Mouse (Mus musculus) limb, embryonic 13.5 days (tissue): ENCODE results near the gene Ascc2. TPM values are rescaled to one million over a fixed set of nuclear protein-coding genes. Genes with fewer than 3 reads are reported as not detected.

Experiments
- ATAC-seq: fragments of 200-750 bp; cut with Nextera tagmentation; 2 replicates; pipeline ENCODE4 v1.8.0; 2017; ENCODE audit warnings: low read depth, moderate number of reproducible peaks, moderate TSS enrichment; ENCODE audit not compliant: low FRiP score
- H3K27ac ChIP-seq: fragments of 300-500 bp; sonication (generic); 2 replicates; pipeline ENCODE4 v1.5.1; 2015; ENCODE audit warnings: inconsistent platforms, mild to moderate bottlenecking, moderate library complexity
- H3K27me3 ChIP-seq: fragments of 300-500 bp; sonication (generic); 2 replicates; pipeline ENCODE4 v1.6.1; 2015; ENCODE audit warnings: mild to moderate bottlenecking, inconsistent platforms
- H3K36me3 ChIP-seq: fragments of 300-500 bp; sonication (generic); 2 replicates; pipeline ENCODE4 v1.6.1; 2015; ENCODE audit warnings: inconsistent platforms, mild to moderate bottlenecking, moderate library complexity
- H3K4me1 ChIP-seq: fragments of 300-500 bp; sonication (generic); 2 replicates; pipeline ENCODE4 v1.6.1; 2015; ENCODE audit warnings: inconsistent platforms
- H3K4me2 ChIP-seq: fragments of 300-500 bp; sonication (generic); replicated peaks from 2 replicates; pipeline ENCODE4 v1.6.1; 2015; ENCODE audit warnings: inconsistent platforms, mild to moderate bottlenecking, moderate library complexity
- H3K4me3 ChIP-seq: fragments of 300-500 bp; sonication (generic); 2 replicates; pipeline ENCODE4 v1.5.1; 2015; ENCODE audit warnings: moderate library complexity, mild to moderate bottlenecking, inconsistent platforms
- H3K9ac ChIP-seq: fragments of 300-500 bp; sonication (generic); 2 replicates; pipeline ENCODE4 v1.6.1; 2015; ENCODE audit warnings: mild to moderate bottlenecking, inconsistent platforms
- H3K9me3 ChIP-seq: fragments of 300-500 bp; sonication (generic); 2 replicates; pipeline ENCODE4 v1.6.1; 2016; ENCODE audit warnings: inconsistent platforms
- WGBS: fragments of 180-500 bp; shearing (Covaris S2); methylation state at CpG from one replicate; pipeline ENCODE4 v1.1.7; 2015; 5-methylcytosine and 5-hydroxymethylcytosine counted together
- polyA plus RNA-seq: library from polyadenylated mRNA; unstranded; fragments of >200 nt; fragmentation: Nextera tagmentation; extraction: Ambion mirVana; gene quantifications from 2 replicates; pipeline ENCODE4 v1.2.1, GENCODE M21; 2015

Ascc2 gene
- polyA plus RNA-seq, 1 experiment from 2014 or later, result 33.5 TPM

DNA sequence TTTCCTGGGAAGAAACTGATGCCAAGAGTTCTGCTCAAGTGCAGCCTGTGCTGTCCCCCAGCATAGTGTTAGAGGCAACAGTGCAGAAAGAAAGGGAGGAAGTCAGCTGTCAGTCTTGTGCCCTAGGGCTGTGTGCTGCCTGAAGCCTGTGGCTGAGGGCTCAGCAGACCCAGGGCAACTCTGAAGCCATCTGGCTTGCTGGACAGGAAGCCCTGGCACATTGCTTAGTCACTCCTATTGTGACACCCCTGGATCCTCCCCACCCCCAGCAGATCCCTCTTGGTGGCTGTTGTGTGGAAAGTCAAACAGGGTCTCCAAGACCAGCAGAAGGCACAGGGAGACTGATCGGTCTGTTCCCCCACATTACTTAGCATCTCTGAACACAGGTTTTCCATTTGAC is 37.0 kb downstream of the Ascc2 start:
- no peak overlapping the region for H3K4me2 ChIP-seq
- no peaks in the 10 kb centered on the region; the same call in 1 of the 2 replicates for H3K9me3 ChIP-seq
- no peak for ATAC-seq
- H3K4me1 ChIP-seq, result peaks cover 13% of the 10 kb centered on the region
- H3K4me3 ChIP-seq, result no peak overlapping the region
- H3K27me3 ChIP-seq, result no peaks in the 10 kb centered on the region
- WGBS, result 94% methylated on average over 1 of the region's 1 CpGs
- peaks cover 71% of the 10 kb centered on the region for H3K36me3 ChIP-seq
- H3K9ac ChIP-seq, result no peak overlapping the region
- H3K27ac ChIP-seq, result no peak overlapping the region

DNA sequence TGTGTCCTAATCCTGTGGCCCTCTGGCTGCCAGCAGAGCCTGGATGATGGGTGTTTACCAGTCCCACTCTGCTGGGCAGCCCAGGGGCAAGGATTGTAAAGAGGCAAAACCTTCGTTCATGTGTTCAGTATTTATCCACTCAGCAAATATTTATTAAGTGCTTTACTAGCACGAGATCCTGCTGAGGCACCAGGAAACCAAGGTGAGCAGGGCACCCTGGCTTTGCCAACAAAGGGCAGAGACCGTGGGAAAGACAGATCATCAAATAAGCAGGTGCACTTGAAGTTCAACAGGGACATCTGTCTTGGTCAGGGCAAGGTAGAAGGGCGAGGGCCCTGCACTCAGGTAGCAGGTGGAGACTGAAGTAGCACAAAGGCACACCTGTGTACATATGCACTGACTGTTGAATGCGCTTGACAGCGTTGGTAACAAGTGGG is 37.6 kb downstream of the Ascc2 start:
- H3K27ac ChIP-seq, result no peak overlapping the region
- H3K4me1 ChIP-seq, result peaks cover 18% of the 10 kb centered on the region
- no peaks in the 10 kb centered on the region; the same call in 1 of the 2 replicates for H3K9me3 ChIP-seq
- H3K27me3 ChIP-seq, result no peaks in the 10 kb centered on the region
- WGBS, result 85% methylated on average over 6 of the region's 6 CpGs
- no peak overlapping the region for H3K4me3 ChIP-seq
- no peak for ATAC-seq
- H3K9ac ChIP-seq, result no peak overlapping the region
- peaks cover 74% of the 10 kb centered on the region for H3K36me3 ChIP-seq
- no peak overlapping the region for H3K4me2 ChIP-seq

DNA sequence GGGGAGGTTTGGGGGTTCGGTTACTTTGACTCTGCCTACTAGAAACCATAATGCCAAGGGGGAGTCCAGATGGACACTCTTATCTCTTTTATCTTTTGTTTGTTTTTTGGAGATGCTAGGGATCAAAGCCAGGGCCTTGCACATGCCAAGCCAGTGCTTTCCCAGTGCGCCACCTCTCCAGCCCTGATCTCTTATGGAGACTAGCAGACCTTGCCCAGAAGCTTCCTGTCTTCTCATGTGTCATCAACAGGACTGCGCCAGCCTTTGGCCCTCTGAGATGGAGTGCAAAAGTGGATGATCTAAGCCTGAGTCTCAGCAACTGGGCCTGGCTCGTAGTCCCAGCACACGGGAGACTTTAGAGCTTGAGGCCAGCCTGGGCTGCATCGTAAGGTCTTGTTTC is 38.1 kb downstream of the Ascc2 start:
- H3K4me3 ChIP-seq, result no peak overlapping the region
- H3K9me3 ChIP-seq, result no peaks in the 10 kb centered on the region; the same call in 1 of the 2 replicates
- H3K4me1 ChIP-seq, result peaks cover 20% of the 10 kb centered on the region
- no peak overlapping the region for H3K9ac ChIP-seq
- H3K4me2 ChIP-seq, result no peak overlapping the region
- H3K27me3 ChIP-seq, result no peaks in the 10 kb centered on the region
- ATAC-seq, result no peak
- H3K27ac ChIP-seq, result no peak overlapping the region
- 88% methylated on average over 6 of the region's 6 CpGs for WGBS
- H3K36me3 ChIP-seq, result peaks cover 74% of the 10 kb centered on the region

GRCm38 (mm10) chr11:4677250-4677872 is 39.8 kb downstream of the Ascc2 start:
- Histone ChIP-seq H3K9ac (no peak overlapping the region), H3K9me3 (no peaks in the 10 kb centered on the region; the same call in 1 of the 2 replicates), H3K4me1 (peaks cover 20% of the 10 kb centered on the region), H3K4me3 (no peak overlapping the region), H3K4me2 (no peak overlapping the region), H3K27me3 (no peaks in the 10 kb centered on the region), H3K27ac (no peak overlapping the region), H3K36me3 (peaks cover 83% of the 10 kb centered on the region)
- no peak for ATAC-seq
- 80% methylated on average over 7 of the region's 7 CpGs for WGBS

GRCm38 (mm10) chr11:4678700-4679440 is 41.3 kb downstream of the Ascc2 start:
- H3K4me3 ChIP-seq, result no peak overlapping the region
- no peaks in the 10 kb centered on the region for H3K27me3 ChIP-seq
- 54% methylated on average over 13 of the region's 13 CpGs for WGBS
- H3K9me3 ChIP-seq, result no peaks in the 10 kb centered on the region
- H3K4me1 ChIP-seq, result peaks cover 20% of the 10 kb centered on the region
- no peak overlapping the region for H3K4me2 ChIP-seq
- peak overlapping the region; percentile 28; the same call in 1 of the 2 replicates for H3K27ac ChIP-seq
- no peak overlapping the region for H3K9ac ChIP-seq
- peaks cover 83% of the 10 kb centered on the region for H3K36me3 ChIP-seq
- peak; percentile 60; the same call in 1 of the 2 replicates for ATAC-seq

DNA sequence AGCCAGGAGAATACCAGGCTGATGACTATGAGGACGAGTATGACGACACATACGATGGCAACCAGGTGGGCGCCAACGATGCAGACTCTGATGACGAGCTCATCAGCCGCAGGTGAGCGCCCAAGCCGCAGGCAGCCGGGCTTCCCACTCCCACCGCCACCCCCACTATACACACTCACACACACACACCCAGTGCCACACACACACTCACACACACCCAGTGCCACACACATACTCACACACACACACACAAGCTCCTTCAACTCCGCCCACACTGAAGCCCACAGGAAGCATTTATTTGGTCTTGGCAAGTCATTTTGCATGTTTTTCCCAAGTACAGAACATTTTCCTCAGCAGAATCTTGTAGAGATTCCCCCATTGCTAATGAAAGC is 41.9 kb downstream of the Ascc2 start:
- peak overlapping the region; percentile 55; the same call in 1 of the 2 replicates for H3K27ac ChIP-seq
- no peak overlapping the region for H3K4me2 ChIP-seq
- peaks cover 82% of the 10 kb centered on the region for H3K36me3 ChIP-seq
- H3K27me3 ChIP-seq, result no peaks in the 10 kb centered on the region
- H3K9ac ChIP-seq, result no peak overlapping the region
- no peak for ATAC-seq
- no peaks in the 10 kb centered on the region for H3K9me3 ChIP-seq
- H3K4me3 ChIP-seq, result no peak overlapping the region
- WGBS, result 86% methylated on average over 12 of the region's 12 CpGs
- H3K4me1 ChIP-seq, result peaks cover 20% of the 10 kb centered on the region

DNA sequence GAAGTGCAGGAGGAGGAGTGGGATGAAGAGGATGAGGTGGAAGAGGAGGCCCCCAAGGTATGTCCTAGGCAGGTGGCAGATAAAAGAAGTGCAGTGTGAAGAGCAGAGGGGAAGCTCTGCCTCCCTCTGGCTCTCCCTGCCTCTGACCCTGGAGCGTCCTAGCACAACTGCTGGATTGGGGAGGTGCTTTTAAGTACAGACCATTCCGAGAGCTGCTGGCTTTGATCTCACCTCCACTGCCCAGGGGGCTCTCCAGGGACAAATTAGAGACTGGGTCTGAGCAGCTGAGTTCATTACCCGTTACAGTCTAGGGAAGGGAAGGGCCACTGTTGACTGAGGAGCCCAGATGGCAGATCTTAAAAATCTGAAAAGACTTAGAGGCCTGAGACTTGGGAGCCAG is 42.6 kb downstream of the Ascc2 start:
- H3K9ac ChIP-seq, result no peak overlapping the region
- H3K9me3 ChIP-seq, result no peaks in the 10 kb centered on the region
- H3K36me3 ChIP-seq, result peaks cover 80% of the 10 kb centered on the region
- no peak for ATAC-seq
- H3K27me3 ChIP-seq, result no peaks in the 10 kb centered on the region
- no peak overlapping the region for H3K4me3 ChIP-seq
- H3K27ac ChIP-seq, result 0 out of 2 replicates have a peak overlapping the region, but pooled peaks have one; percentile 55
- H3K4me1 ChIP-seq, result peaks cover 20% of the 10 kb centered on the region
- WGBS, result 19% methylated on average over 3 of the region's 3 CpGs
- H3K4me2 ChIP-seq, result no peak overlapping the region

GRCm38 (mm10) chr11:4683516-4683915 is 46.0 kb downstream of the Ascc2 start:
- Histone ChIP-seq H3K36me3 (peaks cover 56% of the 10 kb centered on the region), H3K4me1 (peaks cover 17% of the 10 kb centered on the region), H3K4me2 (no peak overlapping the region), H3K27me3 (no peaks in the 10 kb centered on the region), H3K4me3 (no peak overlapping the region), H3K9me3 (no peaks in the 10 kb centered on the region), H3K27ac (no peak overlapping the region), H3K9ac (no peak overlapping the region)
- no peak for ATAC-seq
- 83% methylated on average over 6 of the region's 6 CpGs for WGBS

- peaks cover 55% of the 10 kb centered on the region for H3K36me3 ChIP-seq
- no peaks in the 10 kb centered on the region for H3K9me3 ChIP-seq
- H3K4me2 ChIP-seq, result no peak overlapping the region
- H3K4me3 ChIP-seq, result no peak overlapping the region
- WGBS, result 29% methylated on average over 6 of the region's 6 CpGs
- H3K4me1 ChIP-seq, result peaks cover 11% of the 10 kb centered on the region
- H3K27ac ChIP-seq, result no peak overlapping the region
- no peaks in the 10 kb centered on the region for H3K27me3 ChIP-seq
- no peak overlapping the region for H3K9ac ChIP-seq
- ATAC-seq, result no peak
Observed at GRCm38 (mm10) chr11:4684186-4684585, 46.6 kb downstream of the Ascc2 start.

- Histone ChIP-seq H3K9ac (no peak overlapping the region), H3K4me3 (no peak overlapping the region), H3K4me1 (peaks cover 2% of the 10 kb centered on the region), H3K27me3 (no peaks in the 10 kb centered on the region), H3K9me3 (no peaks in the 10 kb centered on the region), H3K27ac (no peak overlapping the region), H3K36me3 (peaks cover 46% of the 10 kb centered on the region), H3K4me2 (no peak overlapping the region)
- WGBS, result 79% methylated on average over 4 of the region's 4 CpGs
- ATAC-seq, result no peak
Observed at GRCm38 (mm10) chr11:4685071-4685470, 47.5 kb downstream of the Ascc2 start.

GRCm38 (mm10) chr11:4685510-4685909 is 48.0 kb downstream of the Ascc2 start:
- 67% methylated on average over 5 of the region's 5 CpGs for WGBS

GRCm38 (mm10) chr11:4687027-4687426 is 49.5 kb downstream of the Ascc2 start:
- Histone ChIP-seq H3K4me1 (no peaks in the 10 kb centered on the region), H3K4me2 (no peak overlapping the region), H3K36me3 (peaks cover 28% of the 10 kb centered on the region), H3K9me3 (no peaks in the 10 kb centered on the region), H3K27ac (no peak overlapping the region), H3K27me3 (no peaks in the 10 kb centered on the region), H3K9ac (no peak overlapping the region), H3K4me3 (no peak overlapping the region)
- 56% methylated on average over 3 of the region's 3 CpGs for WGBS
- ATAC-seq, result no peak

More at GRCm38 (mm10) chr11:4685510-4685909, 48.0 kb downstream of the Ascc2 start:
- Histone ChIP-seq H3K9me3 (no peaks in the 10 kb centered on the region), H3K36me3 (peaks cover 43% of the 10 kb centered on the region), H3K4me1 (no peaks in the 10 kb centered on the region), H3K27ac (no peak overlapping the region), H3K4me3 (no peak overlapping the region), H3K4me2 (no peak overlapping the region), H3K9ac (no peak overlapping the region), H3K27me3 (no peaks in the 10 kb centered on the region)
- ATAC-seq, result no peak
